Mouse (Mus musculus) brain, embryonic 18.5 days (tissue): ENCODE data around the gene Magea4.

Experiments used
- DNase-seq: peaks from one replicate; pipeline ENCODE4 v3.0.0-alpha.2; 2012; ENCODE audit warnings: low read depth, low spot score

Gene Magea4

DNA sequence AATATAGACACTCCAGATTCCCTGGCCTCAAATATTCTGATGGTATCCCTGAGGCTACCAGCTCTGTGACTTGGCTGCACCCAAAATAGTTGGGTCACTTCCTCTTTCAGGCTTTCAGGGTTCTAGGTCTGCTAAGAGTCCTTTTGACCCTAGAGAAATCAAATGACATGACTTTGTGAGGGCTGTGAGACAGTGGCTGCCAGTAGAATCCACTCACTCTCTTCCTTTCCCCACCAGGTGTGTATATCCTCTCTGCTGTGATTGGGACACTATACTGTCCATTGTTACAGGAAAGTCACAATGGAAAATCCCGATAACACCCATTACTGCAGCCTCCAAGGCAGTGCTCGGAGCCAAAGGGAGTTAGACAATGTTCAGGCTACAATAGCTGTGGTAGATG is at the start of gene Magea4:
Gene Magea4 (plus strand): TSS at position 301 of the 400 bp plus-strand sequence.
- DNase-seq, result no peak

DNA sequence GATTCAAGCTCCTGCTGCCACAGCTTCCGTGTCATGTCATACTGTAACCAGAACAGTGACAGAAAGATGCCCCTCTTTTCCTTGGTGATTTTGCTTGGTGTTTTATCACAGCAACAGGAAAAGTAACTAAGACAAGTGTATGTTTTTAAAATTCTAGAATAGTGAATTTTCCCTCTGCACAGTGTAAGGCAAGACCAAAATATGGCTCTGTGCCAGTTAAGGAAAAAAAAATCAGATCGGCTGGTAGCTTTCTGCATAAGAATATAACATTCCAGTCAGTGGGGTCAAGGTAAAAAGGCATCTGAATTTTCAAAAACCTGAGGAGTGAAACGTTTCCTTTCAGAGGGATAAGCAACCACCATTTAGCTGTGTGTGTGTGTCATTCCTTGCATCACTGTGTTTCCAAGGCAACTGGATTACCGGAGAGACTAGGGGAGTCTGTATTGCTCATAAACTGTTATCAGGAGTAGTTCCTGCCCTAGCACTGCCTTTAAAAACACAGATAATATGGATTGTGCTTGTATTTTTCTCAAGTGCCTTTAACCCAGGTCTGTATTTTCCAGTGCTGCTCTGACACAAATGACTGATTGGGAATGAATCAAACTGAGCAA is 18.8 kb upstream of the Magea4 start:
- DNase-seq, result peak; percentile 4

DNA sequence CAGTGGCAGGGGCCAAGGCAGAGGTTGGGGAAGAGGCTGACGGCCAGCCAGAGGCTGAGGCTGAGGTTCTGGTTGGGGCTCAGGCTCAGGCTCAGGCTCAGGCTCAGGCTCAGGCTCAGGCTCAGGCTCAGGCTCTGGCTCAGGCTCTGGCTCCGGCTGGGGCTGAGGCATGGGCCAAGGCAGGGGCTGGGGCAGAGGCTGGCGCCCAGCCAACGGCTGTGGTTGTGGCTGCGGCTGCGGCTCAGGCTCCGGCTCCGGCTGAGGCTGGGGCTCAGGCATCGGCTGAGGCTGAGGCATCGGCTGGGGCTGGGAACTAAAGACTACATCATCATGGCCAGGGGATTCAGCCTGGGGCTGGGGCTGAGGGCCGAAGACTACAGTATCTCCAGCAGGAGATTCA is 48.8 kb downstream of the Magea4 start:
- DNase-seq, result no peak
